Mouse (Mus musculus): Measurements from ENCODE around the gene Zcchc2. TPM values are rescaled to one million over a fixed set of nuclear protein-coding genes. Genes with fewer than 3 reads are reported as not detected.

Zcchc2 gene
- total RNA-seq, 2 experiments from 2014 or later = 13.7 to 18.7 TPM

DNA sequence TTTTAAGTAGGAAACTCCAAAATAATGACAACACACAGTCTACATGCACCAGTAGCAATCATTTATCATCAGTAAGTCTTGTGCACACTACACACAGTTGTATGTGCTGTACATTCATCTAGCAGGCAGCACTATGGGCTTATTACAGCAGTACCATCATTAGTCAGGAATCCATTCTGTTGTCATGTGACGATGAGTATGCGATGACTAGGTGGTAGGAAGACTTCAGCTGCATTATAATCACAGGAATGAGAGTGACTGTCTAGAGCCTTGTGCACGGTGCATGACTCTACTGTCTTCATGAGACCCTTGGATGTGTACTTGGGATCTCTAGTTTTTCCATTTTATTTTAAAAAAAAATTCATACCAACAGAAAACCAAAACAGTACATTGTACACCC lies 6.0 kb upstream of the Zcchc2 start:
- ATAC-seq (replicated peaks; ENCODE audit: poor library complexity, severe bottlenecking) = no peak

DNA sequence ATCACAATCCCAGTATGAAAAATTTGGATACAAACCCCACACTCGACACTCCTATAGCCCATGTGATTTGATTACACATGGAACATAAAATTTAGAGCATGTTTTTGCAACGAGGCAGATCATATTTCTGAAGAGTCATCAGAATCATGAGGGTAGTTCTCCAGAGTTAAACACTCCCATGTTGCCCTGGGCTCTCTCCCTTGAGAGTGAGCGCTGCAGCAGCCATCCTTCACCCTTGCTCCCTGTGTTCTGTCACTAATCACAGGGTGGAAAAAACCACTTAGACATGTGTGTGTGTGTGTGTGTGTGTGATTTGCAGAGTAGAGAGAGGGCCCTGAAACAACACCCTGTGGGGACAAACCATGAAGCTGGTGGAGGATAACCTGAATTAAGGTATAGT lies 2.0 kb upstream of the Zcchc2 start:
- ATAC-seq (replicated peaks; ENCODE audit: poor library complexity, severe bottlenecking) = no peak

DNA sequence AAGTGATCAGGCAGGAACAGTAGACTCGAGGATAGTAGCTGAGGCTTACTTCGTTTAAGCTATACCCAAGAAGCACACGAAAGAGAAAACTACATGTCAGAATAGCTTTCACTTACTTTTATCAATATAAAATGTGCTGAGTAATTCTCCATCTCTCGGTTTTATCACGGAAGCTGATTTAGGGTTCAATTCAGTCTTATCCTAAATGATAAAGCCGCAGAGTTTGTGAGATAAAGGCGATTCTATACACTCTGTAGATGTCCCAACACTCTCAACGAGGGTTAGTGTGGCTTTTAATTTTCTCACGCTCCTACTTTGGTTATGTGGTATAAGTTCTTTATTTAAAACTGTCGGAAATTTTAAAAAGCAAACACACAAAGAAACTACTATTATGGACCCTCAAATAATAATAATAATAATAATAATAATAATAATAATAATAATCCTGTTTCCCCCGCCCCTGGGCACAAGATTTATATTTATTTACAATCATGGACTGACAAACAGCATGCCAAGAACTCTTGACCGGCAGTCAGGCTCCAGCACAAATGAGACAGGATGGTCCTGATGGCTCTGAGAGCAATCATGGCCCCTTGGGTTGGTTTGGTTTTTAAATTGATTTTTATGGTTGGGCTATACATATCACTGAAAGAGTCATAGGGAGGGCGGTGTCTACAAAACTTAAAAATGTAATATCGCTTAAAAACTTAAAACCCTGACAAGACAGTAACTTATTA lies 1.1 kb upstream of the Zcchc2 start:
- ATAC-seq (replicated peaks; ENCODE audit: poor library complexity, severe bottlenecking) = no peak

DNA sequence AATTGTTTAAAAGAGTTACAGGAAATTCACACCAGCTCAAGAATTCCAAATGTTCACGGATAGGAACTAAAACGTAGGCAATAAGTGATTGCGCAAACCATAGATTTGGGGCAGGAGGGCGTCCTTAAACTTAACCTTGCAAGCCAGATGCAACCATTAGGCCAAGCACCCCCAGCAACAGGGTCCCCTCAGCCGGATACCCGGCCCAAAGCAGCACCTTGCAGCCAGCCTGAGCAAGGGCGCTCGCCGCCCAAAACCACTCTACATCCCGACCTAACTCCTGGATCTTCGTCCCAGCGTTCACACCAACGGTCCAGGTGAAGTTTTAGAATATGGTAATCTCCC lies 594 bp upstream of the Zcchc2 start:
- 0 out of 2 replicates have a peak, but pooled peaks have one; percentile 4 for ATAC-seq (replicated peaks; ENCODE audit: poor library complexity, severe bottlenecking)

DNA sequence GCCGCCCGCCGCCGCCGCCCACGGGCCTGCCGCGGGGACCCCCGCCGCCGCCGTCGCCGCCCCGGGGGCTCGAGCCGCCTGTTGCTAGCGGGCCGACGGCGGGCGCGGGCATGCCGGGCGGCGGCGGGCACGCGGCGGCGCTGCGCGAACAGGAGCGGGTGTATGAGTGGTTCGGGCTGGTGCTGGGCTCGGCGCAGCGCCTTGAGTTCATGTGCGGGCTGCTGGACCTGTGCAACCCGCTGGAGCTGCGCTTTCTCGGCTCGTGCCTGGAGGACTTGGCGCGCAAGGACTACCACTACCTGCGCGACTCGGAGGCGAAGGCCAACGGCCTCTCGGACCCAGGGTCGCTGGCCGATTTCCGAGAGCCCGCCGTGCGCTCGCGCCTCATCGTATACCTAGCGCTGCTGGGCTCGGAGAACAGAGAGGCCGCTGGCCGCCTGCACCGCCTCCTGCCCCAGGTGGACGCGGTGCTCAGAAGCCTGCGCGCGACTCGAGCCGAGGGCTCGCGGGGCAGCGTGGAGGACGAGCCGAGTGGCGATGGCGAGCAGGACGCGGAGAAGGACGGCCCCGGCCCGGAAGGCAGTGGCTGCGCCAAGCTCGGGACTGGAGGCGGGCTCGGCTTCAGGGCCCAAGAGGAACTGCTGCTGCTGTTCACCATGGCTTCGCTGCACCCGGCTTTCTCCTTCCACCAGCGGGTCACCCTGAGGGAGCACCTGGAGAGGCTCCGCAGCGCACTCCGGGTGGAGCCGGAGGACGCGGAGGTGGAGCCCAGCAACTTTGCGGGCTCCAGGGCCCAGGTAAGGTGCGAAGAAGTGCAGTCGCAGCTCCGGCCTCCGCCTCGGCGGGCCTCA lies 930 bp downstream of the Zcchc2 start:
- ATAC-seq (replicated peaks; ENCODE audit: poor library complexity, severe bottlenecking) = peak; percentile 26

DNA sequence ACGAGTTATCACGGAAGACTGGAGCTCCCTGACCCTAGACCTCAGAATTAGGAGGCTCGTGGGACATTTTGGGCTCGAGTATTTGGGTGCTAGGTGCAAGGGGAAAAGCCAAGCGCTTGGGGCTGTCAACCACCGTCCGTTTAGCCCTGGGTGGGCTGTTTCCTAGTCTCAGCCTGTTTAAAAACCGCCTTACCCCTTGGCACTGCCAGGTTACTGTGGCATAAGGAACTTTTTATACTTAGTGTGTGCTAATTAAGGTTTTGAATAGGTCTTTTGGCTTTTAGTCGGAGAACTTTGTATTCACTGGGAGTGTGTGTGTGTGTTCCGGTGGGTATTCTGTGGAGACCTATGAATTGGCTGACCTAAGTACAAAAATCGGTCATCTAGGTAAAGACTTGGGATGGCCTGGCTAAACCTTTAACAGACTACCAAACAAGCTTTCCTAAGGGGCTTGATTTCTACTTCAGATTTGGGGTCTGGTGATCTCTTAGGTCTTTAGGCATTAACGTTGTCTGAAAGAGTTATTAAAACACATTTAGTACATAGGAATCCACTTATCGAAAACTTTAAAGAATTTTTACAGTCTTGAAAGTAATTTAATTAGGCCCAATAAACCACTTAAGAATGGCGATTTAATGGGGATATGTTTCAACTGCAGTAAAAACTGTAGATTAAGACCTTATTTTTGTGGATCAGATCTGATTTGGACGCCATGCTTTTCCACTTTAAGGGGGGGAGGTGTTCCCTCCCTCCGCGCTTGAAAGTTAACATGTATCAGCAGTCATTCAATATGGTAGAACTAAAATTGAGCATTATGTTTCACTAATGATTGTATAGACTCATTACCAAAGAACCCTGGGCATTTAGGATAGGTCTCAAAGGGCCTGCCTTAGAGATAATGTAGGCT lies 2.0 kb downstream of the Zcchc2 start:
- no peak for ATAC-seq (replicated peaks; ENCODE audit: poor library complexity, severe bottlenecking)

DNA sequence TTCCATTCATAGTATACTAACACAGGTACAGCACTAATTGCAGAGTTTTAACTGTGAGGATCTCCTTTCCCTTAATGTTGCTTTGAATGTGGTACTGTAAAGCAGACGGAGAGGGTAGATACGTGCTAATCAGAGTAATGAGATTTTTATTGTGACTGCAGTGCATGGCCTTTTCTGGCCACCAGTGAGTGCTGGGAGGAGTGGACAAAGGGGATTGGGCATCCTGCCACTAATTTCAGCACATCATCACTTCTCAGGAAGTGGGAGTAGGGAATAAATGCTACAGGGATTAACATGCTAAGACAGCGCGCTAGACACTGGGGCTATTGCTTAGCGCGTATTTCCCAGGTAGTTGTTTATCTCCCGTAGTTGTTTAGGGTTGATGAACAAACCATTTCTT lies 3.0 kb downstream of the Zcchc2 start:
- no peak for ATAC-seq (replicated peaks; ENCODE audit: poor library complexity, severe bottlenecking)

DNA sequence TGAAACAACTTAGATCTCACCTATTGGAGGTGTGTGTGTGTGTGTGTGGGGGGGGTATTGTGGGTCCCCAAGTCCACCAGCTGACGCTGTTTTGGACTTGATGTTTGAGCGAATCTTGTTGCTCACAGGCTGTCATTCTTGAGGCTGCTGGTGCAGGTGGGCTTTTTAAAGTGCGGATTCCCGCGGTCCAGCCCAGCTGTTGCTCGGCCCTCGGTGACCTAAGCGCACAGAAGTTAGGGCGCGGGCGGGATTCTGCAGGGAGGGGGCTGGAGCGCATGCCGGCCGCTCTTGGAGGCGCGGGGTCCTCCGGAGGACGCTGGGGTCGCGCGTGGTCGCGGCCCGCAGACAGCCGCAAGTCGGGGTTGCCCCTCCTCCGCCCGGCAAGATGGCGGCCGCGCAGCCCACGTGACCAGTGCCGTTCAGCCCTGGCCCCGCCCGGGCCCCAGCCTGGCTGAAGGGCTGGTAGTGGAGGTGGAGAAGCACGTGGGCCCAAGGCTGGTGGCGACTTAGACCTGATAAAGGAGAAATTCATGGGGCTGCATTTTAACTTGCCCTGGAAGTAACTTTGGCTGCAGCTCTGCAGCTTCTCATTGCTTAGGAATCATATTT lies 3.5 kb downstream of the Zcchc2 start:
- peak; percentile 41 for ATAC-seq (replicated peaks; ENCODE audit: poor library complexity, severe bottlenecking)

DNA sequence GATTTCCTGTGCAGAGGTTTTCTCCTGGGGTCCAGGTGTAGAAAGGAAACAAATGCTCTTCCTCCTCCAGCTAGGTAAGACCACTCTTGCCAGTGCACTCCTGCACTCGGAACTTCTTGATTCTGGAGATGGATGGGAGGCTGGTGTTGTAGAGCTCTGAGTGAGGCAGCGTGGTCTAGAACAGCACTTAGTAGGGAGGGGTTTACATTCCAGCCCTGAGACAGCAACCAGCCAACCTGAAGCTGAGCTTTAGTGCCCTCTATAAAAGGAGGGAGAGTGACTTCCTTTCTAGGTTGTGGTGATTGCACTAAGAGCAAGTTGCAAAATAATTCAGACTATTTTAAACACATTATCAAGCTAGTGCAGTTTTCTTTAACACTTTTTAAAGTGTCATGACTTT lies 5.8 kb downstream of the Zcchc2 start:
- peak; percentile 38 for ATAC-seq (replicated peaks; ENCODE audit: poor library complexity, severe bottlenecking)

DNA sequence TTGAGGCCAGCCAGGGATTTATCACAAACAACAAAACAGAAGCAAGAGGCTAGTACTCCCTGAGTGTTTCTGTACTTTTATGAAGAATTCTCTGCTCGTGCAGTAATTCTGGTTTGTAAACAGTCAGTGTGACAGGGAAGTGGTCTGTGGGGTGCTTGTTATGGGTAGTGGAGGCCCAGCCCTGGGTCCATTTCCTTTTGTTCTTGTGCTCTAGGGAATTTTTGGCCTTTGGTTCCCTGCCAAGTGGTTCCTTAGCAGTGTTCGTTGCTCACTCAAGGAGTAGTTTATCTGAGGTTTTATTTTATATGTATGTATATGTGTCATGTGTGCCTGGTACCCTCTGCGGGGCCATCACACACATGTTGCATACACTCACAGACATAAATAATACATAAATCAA lies 7.1 kb downstream of the Zcchc2 start:
- peak; percentile 26; the same call in 1 of the 2 replicates for ATAC-seq (replicated peaks; ENCODE audit: poor library complexity, severe bottlenecking)

DNA sequence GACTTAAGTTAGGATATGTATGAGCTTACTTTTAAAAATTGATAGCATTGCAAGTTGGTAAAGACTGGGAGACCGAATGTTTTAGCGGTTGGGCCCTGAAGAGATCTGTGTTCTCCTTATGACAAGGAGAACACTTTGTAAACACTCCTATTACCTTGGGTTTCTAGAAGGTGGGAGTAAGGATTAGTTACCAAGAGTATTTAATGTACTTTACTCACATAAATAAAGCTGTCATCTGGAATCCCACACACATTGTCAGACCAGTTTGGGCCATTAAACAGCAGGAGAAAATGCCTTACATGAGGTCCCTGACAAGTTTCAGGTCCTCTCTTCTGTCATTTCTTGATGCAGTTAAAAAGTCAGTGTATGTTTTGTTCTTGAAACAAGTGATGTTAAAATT lies 9.6 kb downstream of the Zcchc2 start:
- ATAC-seq (replicated peaks; ENCODE audit: poor library complexity, severe bottlenecking) = no peak

DNA sequence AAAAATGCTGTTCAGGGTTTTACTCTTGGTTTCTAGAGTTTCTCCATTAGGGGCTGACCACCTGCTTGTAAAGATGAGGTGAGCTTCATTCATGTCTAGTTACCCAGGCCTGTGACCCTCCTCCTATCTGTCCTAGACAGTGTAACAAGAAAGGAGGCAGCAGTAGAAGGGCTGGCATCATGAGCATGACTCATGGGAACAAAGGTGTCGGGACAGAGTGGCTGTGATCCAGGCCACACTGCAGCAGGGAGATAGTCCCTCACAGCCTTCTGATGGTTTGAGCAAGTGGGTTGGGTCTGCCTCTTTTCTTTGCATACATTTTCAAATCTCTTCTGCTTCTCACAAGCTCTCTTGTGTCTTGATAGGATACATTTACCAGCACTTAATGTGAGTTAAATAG lies 17.4 kb downstream of the Zcchc2 start:
- ATAC-seq (replicated peaks; ENCODE audit: poor library complexity, severe bottlenecking) = no peak

DNA sequence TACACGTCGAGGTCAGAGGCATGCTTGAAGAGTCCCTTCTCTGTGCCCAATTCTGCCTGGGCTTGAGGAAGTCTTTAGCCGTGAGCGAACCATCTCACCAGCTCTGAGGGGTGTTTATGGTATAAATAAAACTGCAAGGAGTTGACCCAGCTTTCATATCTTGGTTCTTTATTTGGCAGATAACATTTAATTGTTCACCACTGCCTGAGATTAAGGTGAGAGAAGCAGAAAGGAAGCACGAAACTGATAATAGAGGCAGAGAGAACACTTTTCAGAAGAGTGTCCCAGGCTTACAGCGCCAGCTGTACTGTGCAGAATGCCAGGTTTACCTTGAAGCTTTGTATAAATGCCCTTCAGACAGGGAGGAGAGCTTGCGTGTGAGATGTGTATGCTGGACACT lies 20.9 kb downstream of the Zcchc2 start:
- ATAC-seq (replicated peaks; ENCODE audit: poor library complexity, severe bottlenecking) = no peak

DNA sequence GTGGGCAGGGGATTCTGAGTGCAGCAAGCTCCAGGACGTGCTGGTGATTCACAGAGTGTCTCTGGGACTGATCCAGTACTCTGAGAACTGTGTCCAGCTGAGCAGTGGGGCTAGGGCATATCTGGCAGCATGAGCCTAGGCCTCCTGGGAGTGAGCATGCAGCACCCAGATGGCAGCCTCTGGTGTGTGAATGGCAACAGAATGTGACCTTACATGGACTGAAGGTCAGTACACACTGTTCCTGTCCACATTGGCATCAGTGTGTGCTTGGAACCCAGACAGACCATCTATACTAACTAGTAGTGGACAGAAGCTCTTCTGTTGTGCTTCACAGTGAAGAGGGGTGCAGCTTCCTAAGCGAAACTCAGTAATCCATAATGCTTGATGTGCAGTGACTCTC lies 23.6 kb downstream of the Zcchc2 start:
- ATAC-seq (replicated peaks; ENCODE audit: poor library complexity, severe bottlenecking) = no peak

DNA sequence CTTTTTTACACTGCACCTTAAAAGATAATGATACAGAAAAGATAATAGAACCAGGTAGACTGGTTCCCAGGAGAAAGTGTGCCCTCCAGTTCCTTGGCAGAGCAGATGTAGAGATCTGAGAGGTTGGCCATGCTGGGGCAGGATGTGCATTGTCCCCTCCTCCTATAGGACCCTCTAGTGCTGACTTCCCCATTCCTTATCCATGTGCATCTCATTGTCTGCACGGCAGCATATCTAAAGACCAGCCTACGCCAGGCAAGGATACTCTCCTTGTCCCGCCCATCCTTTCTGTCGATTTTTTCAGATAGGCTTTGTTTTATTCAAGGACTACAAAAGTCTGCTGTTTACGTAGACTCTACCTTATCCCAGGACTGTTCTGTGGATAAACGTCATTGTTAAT lies 26.1 kb downstream of the Zcchc2 start:
- ATAC-seq (replicated peaks; ENCODE audit: poor library complexity, severe bottlenecking) = no peak

DNA sequence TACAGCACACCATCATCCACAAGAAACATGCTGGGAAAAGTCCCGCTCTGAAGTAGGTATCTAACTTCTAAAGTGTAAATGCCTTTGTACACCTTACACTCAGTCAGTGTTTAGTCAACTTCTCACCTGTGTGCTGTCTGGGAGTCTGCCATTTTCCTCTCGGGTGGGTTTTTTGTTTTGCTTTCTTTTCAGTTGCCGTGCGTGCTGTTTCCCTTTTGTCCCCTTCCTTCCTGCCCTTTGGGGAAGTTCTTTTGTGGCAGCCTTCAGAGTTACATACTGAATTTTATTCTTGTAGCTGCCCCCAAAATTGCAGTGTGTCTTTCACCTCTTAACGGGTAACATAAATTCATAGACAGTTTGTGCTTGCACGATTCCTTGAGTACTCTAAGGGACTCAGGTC lies 29.6 kb downstream of the Zcchc2 start:
- ATAC-seq (replicated peaks; ENCODE audit: poor library complexity, severe bottlenecking) = peak; percentile 59

DNA sequence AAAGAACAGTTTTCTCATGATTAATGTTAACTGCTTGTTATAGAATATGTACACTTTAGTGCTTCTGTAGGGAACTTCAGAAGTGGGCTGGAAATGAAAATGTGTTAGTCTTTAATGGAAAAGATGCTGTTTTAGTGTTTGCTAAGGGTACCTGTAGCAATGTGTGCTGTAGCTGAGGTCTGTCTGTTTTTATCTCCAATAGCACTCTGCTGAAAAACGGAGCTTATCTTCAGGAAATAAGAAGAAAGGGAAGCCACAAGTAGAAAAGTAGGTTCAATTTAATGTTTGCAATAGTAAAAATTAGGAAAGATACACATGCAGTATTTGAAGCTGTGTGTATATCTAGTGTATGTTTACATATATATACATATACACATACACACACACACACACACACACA lies 32.8 kb downstream of the Zcchc2 start:
- no peak for ATAC-seq (replicated peaks; ENCODE audit: poor library complexity, severe bottlenecking)

DNA sequence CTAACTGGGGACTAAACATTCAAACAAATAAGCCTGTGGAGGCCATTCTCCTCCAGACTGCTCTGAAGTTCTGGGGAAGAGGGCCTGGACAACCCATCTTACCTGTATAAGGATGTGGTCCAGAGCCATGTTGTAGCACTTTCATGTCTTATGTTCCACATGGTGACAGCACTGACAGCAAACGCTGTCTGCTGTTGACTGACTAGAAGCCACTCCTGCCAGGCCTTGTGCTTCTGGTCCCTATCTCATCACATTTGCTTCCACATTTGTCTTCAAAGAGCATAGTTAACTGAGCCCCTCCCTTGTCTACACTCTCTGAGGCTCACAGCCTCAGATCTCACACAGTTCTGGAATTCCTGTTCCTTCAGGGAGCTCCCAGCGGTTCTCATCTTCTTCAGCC lies 34.0 kb downstream of the Zcchc2 start:
- ATAC-seq (replicated peaks; ENCODE audit: poor library complexity, severe bottlenecking) = no peak

DNA sequence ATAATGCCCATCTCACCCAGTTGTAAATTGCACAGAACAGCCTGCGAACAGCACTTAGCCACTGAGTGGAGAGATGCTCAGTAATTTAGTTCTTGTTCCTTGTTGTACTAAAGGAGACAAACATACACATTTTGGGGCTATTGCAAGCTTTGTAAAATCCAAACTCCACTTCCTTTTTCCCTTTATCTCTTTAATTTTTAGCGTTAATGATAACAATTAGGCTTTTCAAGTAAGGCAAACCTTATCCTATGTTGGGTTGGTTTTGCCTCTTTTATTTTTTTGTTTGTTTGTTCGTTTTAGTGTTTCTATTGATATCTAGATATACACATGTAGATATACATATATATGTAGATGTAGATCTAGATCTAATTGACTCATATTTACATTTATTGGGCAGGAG lies 34.6 kb downstream of the Zcchc2 start:
- no peak for ATAC-seq (replicated peaks; ENCODE audit: poor library complexity, severe bottlenecking)

DNA sequence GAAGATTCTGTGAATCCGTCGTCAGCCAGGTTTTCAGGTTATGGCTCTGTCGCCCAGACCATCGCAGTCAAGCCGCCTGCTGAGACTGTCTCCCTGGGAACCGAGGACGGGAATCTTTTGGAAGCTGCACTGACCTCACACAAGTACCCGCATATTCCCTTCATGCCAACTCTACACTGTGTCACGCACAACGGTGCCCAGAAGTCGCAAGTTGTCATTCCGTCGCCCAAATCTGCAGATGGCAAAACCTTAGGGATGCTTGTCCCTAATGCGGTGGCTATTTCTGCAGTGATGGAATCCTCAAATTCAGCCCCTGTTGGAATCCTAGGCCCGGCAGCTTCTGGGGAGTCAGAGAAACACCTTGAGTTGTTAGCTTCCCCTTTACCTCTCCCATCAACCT lies 39.6 kb downstream of the Zcchc2 start:
- no peak for ATAC-seq (replicated peaks; ENCODE audit: poor library complexity, severe bottlenecking)

Measured in granulocyte monocyte progenitor cell, adult 5-6 weeks (primary cell).